Mouse (Mus musculus): ENCODE results near the gene Bbs12. TPM values are rescaled to one million over a fixed set of nuclear protein-coding genes. Genes with fewer than 3 reads are reported as not detected.

Gene Bbs12
- polyA plus RNA-seq, 1 experiment from 2014 or later, result 5.1 TPM

GRCm38 (mm10) chr3:37365144-37365543 is 52.8 kb downstream of the Bbs12 start:
- 91% methylated on average over 4 of the region's 4 CpGs for WGBS
- H3K36me3 ChIP-seq (ENCODE audit: control insufficient read depth, insufficient read depth, low read length), result no peaks in the 10 kb centered on the region
- H3K4me2 ChIP-seq (ENCODE audit: low read length), result no peak overlapping the region
- H3K4me3 ChIP-seq (ENCODE audit: low read length), result no peak overlapping the region
- H3K4me1 ChIP-seq (ENCODE audit: control insufficient read depth, insufficient read depth, low read depth, low read length), result no peaks in the 10 kb centered on the region
- no peaks in the 10 kb centered on the region for H3K9me3 ChIP-seq (ENCODE audit: control insufficient read depth, low read length)
- H3K27ac ChIP-seq (ENCODE audit: low read depth, low read length), result no peak overlapping the region
- ATAC-seq, result no peak
- H3K27me3 ChIP-seq (replicated peaks; ENCODE audit: control insufficient read depth, insufficient read depth, low read length), result no peaks in the 10 kb centered on the region
- no peak overlapping the region for H3K9ac ChIP-seq (ENCODE audit: low read depth, low read length)

DNA sequence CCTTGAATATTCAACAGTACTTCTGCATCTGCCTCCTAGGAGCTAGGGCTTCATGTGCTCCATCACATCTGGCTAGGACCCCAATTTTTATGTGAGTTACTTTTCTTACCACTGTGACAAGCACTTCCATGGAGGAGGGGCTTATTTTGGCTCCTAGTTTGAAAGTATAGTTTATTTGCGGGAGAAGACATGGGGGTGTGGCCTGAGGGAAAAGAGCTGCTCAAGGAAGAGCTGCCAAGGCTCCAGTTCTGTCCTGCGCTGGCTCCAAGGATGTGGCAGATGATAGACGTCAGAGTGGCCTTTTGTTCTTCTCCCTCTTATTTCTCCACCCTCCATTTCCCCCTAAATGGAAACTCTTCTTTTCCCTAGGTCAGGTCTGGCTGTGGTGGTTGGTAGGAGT is 53.6 kb downstream of the Bbs12 start:
- no peaks in the 10 kb centered on the region for H3K27me3 ChIP-seq (replicated peaks; ENCODE audit: control insufficient read depth, insufficient read depth, low read length)
- no peaks in the 10 kb centered on the region for H3K4me1 ChIP-seq (ENCODE audit: control insufficient read depth, insufficient read depth, low read depth, low read length)
- no peak for ATAC-seq
- no peaks in the 10 kb centered on the region for H3K9me3 ChIP-seq (ENCODE audit: control insufficient read depth, low read length)
- 60% methylated on average over 3 of the region's 3 CpGs for WGBS
- H3K4me3 ChIP-seq (ENCODE audit: low read length), result no peak overlapping the region
- no peak overlapping the region for H3K9ac ChIP-seq (ENCODE audit: low read depth, low read length)
- H3K4me2 ChIP-seq (ENCODE audit: low read length), result no peak overlapping the region
- H3K27ac ChIP-seq (ENCODE audit: low read depth, low read length), result no peak overlapping the region
- no peaks in the 10 kb centered on the region for H3K36me3 ChIP-seq (ENCODE audit: control insufficient read depth, insufficient read depth, low read length)

DNA sequence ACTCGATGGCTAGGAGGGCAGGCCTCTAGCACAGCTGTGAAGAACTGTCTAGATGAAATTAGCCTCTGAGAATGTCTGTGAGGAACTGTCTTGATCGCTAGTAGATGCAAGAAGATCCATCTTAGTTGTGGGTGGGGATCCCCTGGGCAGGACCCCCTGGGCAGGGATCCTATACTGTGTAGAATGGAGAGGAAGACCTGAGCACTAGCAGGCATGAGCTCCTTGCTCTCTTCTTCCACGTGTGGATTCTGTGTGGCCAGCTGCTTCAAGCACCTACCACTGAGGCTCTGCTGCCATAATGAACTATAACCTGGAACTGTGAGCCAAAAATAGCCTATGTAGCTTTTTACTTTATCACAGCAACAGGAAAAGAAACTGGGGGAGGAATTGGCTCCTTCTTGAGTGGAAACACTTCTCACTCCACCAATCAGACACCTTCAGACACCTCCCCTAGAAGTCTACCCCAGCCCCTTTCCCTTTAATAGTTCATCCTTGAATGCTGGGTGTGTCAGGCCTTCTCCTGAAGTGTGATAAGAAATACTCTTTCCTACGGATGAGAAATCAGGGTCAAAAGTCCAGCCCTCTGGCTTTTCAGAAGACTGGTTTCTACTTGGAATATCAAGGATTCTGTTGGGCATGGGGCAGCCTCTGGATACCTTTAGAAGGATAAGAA is 54.2 kb downstream of the Bbs12 start:
- ATAC-seq, result no peak
- no peak overlapping the region for H3K4me3 ChIP-seq (ENCODE audit: low read length)
- H3K9me3 ChIP-seq (ENCODE audit: control insufficient read depth, low read length), result no peaks in the 10 kb centered on the region
- WGBS, result 64% methylated on average over 4 of the region's 4 CpGs
- H3K4me2 ChIP-seq (ENCODE audit: low read length), result no peak overlapping the region
- no peak overlapping the region for H3K9ac ChIP-seq (ENCODE audit: low read depth, low read length)
- no peaks in the 10 kb centered on the region for H3K27me3 ChIP-seq (replicated peaks; ENCODE audit: control insufficient read depth, insufficient read depth, low read length)
- H3K36me3 ChIP-seq (ENCODE audit: control insufficient read depth, insufficient read depth, low read length), result no peaks in the 10 kb centered on the region
- no peak overlapping the region for H3K27ac ChIP-seq (ENCODE audit: low read depth, low read length)
- H3K4me1 ChIP-seq (ENCODE audit: control insufficient read depth, insufficient read depth, low read depth, low read length), result no peaks in the 10 kb centered on the region

- WGBS, result 80% methylated on average over 4 of the region's 4 CpGs
- no peak overlapping the region for H3K27ac ChIP-seq (ENCODE audit: low read depth, low read length)
- ATAC-seq, result no peak
These were observed 58.1 kb downstream of the Bbs12 start for GRCm38 (mm10) chr3:37370407-37370806.

More at GRCm38 (mm10) chr3:37370407-37370806, 58.1 kb downstream of the Bbs12 start:
- H3K27me3 ChIP-seq (replicated peaks; ENCODE audit: control insufficient read depth, insufficient read depth, low read length), result no peaks in the 10 kb centered on the region
- no peak overlapping the region for H3K4me2 ChIP-seq (ENCODE audit: low read length)
- no peak overlapping the region for H3K9ac ChIP-seq (ENCODE audit: low read depth, low read length)
- no peak overlapping the region for H3K4me3 ChIP-seq (ENCODE audit: low read length)
- H3K4me1 ChIP-seq (ENCODE audit: control insufficient read depth, insufficient read depth, low read depth, low read length), result no peaks in the 10 kb centered on the region
- no peaks in the 10 kb centered on the region for H3K36me3 ChIP-seq (ENCODE audit: control insufficient read depth, insufficient read depth, low read length)
- no peaks in the 10 kb centered on the region for H3K9me3 ChIP-seq (ENCODE audit: control insufficient read depth, low read length)

Other genes with a start within 250 kb of the Bbs12 start
- 0.07 and 0.25 TPM in 2 replicates for gene Adad1, start 249.0 kb upstream of the Bbs12 start, polyA plus RNA-seq (2015; fragmentation: Nextera tagmentation; extraction: Ambion mirVana)
- 0.24 TPM in 1 of 2 replicates, not detected in the other for gene Il2, start 186.6 kb upstream of the Bbs12 start, polyA plus RNA-seq (2015; fragmentation: Nextera tagmentation; extraction: Ambion mirVana)
- gene Il21, start 79.9 kb upstream of the Bbs12 start, polyA plus RNA-seq (2015; fragmentation: Nextera tagmentation; extraction: Ambion mirVana), result not detected in 2 replicates
- 2.5 and 3.3 TPM in 2 replicates for gene Cetn4, start 154 bp downstream of the Bbs12 start, polyA plus RNA-seq (2015; fragmentation: Nextera tagmentation; extraction: Ambion mirVana)
- gene Fgf2, start 35.8 kb downstream of the Bbs12 start, polyA plus RNA-seq (2015; fragmentation: Nextera tagmentation; extraction: Ambion mirVana), result 0.55 and 0.60 TPM in 2 replicates
- gene Spata5, start 107.3 kb downstream of the Bbs12 start, polyA plus RNA-seq (2015; fragmentation: Nextera tagmentation; extraction: Ambion mirVana), result 27.5 and 29.5 TPM in 2 replicates
- gene Nudt6, start 107.7 kb downstream of the Bbs12 start, polyA plus RNA-seq (2015; fragmentation: Nextera tagmentation; extraction: Ambion mirVana), result 6.9 and 7.8 TPM in 2 replicates